Mouse (Mus musculus) intestine, embryonic 14.5 days (tissue): ENCODE measurements around the gene Slc38a9. TPM values are rescaled to one million over a fixed set of nuclear protein-coding genes. Genes with fewer than 3 reads are reported as not detected.
A peak's percentile ranks its signal among the peaks of the same experiment; 100 is the strongest.

Source experiments
- ATAC-seq: fragments of 200-750 bp; cut with Nextera tagmentation; replicated peaks from 2 replicates; pipeline ENCODE4 v1.8.0; 2017; ENCODE audit warnings: low read depth, moderate number of reproducible peaks, moderate TSS enrichment, moderate library complexity; ENCODE audit not compliant: low FRiP score, low TSS enrichment
- DNase-seq: peaks from one replicate; pipeline ENCODE4 v3.0.0-alpha.2; 2018; ENCODE audit warnings: low spot score
- H3K27ac ChIP-seq: fragments of 300-500 bp; sonication (generic); 2 replicates; pipeline ENCODE4 v1.5.1; 2014; ENCODE audit warnings: low read depth, mild to moderate bottlenecking, control low read depth
- H3K27me3 ChIP-seq: fragments of 300-500 bp; sonication (generic); replicated peaks from 2 replicates; pipeline ENCODE4 v1.6.1; 2014; ENCODE audit warnings: low read length, control low read depth; ENCODE audit not compliant: control insufficient read depth, insufficient read depth
- H3K36me3 ChIP-seq: fragments of 300-500 bp; sonication (generic); 2 replicates; pipeline ENCODE4 v1.6.1; 2014; ENCODE audit warnings: low read length, control low read depth; ENCODE audit not compliant: control insufficient read depth, insufficient read depth
- H3K4me1 ChIP-seq: fragments of 300-500 bp; sonication (generic); replicated peaks from 2 replicates; pipeline ENCODE4 v1.6.1; 2014; ENCODE audit warnings: low read length, control low read depth, mixed read lengths; ENCODE audit not compliant: control insufficient read depth, insufficient read depth
- H3K4me2 ChIP-seq: fragments of 300-500 bp; sonication (generic); 2 replicates; pipeline ENCODE4 v1.6.1; 2014; ENCODE audit warnings: low read length
- H3K4me3 ChIP-seq: fragments of 300-500 bp; sonication (generic); 2 replicates; pipeline ENCODE4 v1.5.1; 2014; ENCODE audit warnings: low read depth, low read length, control low read depth, mixed read lengths
- H3K9ac ChIP-seq: fragments of 300-500 bp; sonication (generic); 2 replicates; pipeline ENCODE4 v1.6.1; 2014; ENCODE audit warnings: mild to moderate bottlenecking, low read length
- H3K9me3 ChIP-seq: fragments of 300-500 bp; sonication (generic); 2 replicates; pipeline ENCODE4 v1.6.1; 2016; ENCODE audit warnings: low read length, control low read depth; ENCODE audit not compliant: control insufficient read depth
- WGBS: fragments of 180-500 bp; shearing (Covaris S2); extraction: QIAGEN DNeasy Blood & Tissue Kit; methylation state at CpG from one replicate; pipeline ENCODE4 v1.1.7; 2014; 5-methylcytosine and 5-hydroxymethylcytosine counted together
- polyA plus RNA-seq: library from polyadenylated mRNA; unstranded; fragments of >200 nt; fragmentation: Nextera tagmentation; extraction: Ambion mirVana; gene quantifications from 2 replicates; pipeline ENCODE4 v1.2.1, GENCODE M21; 2014

Gene Slc38a9
- polyA plus RNA-seq, 1 experiment from 2014 or later, result 13.7 TPM

GRCm38 (mm10) chr13:112733311-112733710 lies 72.8 kb downstream of the Slc38a9 start:
- no peak for ATAC-seq
- 92% methylated on average over 12 of the region's 12 CpGs for WGBS

DNA sequence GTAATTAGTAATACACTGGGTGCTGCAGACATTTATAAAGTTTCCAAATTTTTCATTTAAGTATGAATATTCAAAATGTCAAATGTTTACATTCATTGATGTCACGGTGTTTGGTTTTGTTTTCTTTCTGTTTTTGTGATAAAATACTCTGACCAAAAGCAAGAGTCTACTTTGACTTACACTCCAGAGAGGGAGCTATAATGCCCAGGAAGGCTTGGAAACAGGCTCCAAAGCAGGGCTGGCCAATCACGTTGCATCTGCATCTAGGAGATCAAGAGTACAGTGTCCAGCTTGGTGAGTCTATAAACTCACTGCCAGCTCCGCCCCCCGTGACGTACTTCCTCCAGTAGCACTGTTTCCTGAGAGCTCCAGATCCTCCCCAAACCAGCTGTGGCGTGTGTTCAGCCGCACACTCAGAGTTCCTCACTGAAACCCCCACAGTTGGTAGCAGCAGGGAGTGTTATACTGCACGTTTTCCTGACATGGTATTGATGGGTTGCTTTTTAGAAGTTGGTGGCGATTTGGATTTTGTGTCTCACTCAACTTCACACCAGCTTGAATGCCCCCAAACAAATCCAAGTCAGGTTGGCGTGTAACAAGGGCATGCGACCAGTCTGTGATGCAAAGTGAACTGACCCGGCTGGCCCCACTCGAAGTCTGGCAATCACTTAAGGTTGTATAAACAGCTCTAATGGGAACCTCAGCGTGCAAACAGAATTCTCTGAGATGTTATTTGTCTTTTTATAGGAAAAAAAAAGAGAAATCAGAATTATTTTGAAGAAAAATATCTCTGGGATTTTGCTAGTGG lies 74.6 kb downstream of the Slc38a9 start:
- H3K27ac ChIP-seq, result peak overlapping the region; percentile 39; the same call in 1 of the 2 replicates
- peaks cover 7% of the 10 kb centered on the region; the same call in 1 of the 2 replicates for H3K4me1 ChIP-seq
- H3K9me3 ChIP-seq, result no peaks in the 10 kb centered on the region
- 0 out of 2 replicates have a peak overlapping the region, but pooled peaks have one; percentile 12 for H3K4me2 ChIP-seq
- H3K27me3 ChIP-seq, result no peaks in the 10 kb centered on the region
- H3K36me3 ChIP-seq, result no peaks in the 10 kb centered on the region
- no peak overlapping the region for H3K9ac ChIP-seq
- WGBS, result 51% methylated on average over 14 of the region's 14 CpGs
- no peak overlapping the region for H3K4me3 ChIP-seq
- DNase-seq, result no peak
- 0 out of 2 replicates have a peak, but pooled peaks have one; percentile 47 for ATAC-seq

More at GRCm38 (mm10) chr13:112733311-112733710, 72.8 kb downstream of the Slc38a9 start:
- no peaks in the 10 kb centered on the region for H3K27me3 ChIP-seq
- no peak overlapping the region for H3K27ac ChIP-seq
- H3K4me1 ChIP-seq, result peaks cover 7% of the 10 kb centered on the region; the same call in 1 of the 2 replicates
- DNase-seq, result no peak
- no peaks in the 10 kb centered on the region for H3K36me3 ChIP-seq
- no peak overlapping the region for H3K9ac ChIP-seq
- no peak overlapping the region for H3K4me2 ChIP-seq
- H3K9me3 ChIP-seq, result no peaks in the 10 kb centered on the region
- H3K4me3 ChIP-seq, result no peak overlapping the region

DNA sequence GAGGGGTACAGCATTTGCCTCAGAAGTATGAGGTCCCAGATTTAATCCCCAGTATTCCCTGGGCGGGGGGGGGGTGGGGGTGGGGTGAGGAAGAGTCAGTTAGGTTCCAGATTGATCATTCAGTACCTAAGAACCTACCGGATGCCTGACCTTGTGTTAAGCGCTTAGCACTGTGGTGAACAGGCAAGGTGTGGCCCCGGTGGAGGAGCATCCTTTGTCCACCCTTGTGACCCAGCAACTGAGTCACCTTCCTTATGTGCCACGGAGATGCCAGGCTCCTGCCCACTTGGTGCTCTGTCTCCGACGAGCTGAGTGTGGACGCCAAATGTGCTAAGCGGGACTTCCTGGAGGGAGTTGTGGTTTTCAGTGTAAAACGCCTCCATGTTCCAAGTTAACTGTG lies 75.9 kb downstream of the Slc38a9 start:
- Histone ChIP-seq H3K9ac (no peak overlapping the region), H3K9me3 (no peaks in the 10 kb centered on the region), H3K27ac (no peak overlapping the region), H3K36me3 (no peaks in the 10 kb centered on the region), H3K4me2 (no peak overlapping the region), H3K4me1 (peaks cover 7% of the 10 kb centered on the region; the same call in 1 of the 2 replicates), H3K27me3 (no peaks in the 10 kb centered on the region), H3K4me3 (no peak overlapping the region)
- WGBS, result 84% methylated on average over 10 of the region's 10 CpGs
- DNase-seq, result no peak
- no peak for ATAC-seq

DNA sequence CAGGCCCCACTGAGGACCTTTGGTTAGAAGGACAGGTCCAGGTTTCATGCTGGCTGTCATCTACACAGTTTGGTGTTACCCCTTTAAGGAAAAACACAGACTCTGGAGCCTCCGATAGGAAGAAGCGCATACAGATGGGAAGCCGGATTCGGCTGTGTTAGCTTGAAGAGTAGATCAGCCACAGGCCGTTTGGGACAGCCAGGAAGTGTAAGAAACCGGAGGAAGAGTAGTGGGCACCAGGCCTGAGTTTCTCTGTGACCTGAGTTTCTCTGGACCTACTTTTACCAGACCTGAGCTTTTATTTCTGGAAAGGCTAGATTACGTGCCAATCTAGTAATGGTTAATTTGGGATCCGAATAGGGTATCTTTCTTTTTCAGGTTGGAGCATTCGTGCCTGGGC lies 76.6 kb downstream of the Slc38a9 start:
- Histone ChIP-seq H3K9me3 (no peaks in the 10 kb centered on the region), H3K4me1 (peaks cover 7% of the 10 kb centered on the region; the same call in 1 of the 2 replicates), H3K4me2 (no peak overlapping the region), H3K27me3 (no peaks in the 10 kb centered on the region), H3K4me3 (no peak overlapping the region), H3K27ac (no peak overlapping the region), H3K9ac (no peak overlapping the region), H3K36me3 (no peaks in the 10 kb centered on the region)
- ATAC-seq, result no peak
- 76% methylated on average over 9 of the region's 9 CpGs for WGBS
- DNase-seq, result no peak

GRCm38 (mm10) chr13:112738005-112738404 lies 77.5 kb downstream of the Slc38a9 start:
- H3K27me3 ChIP-seq, result no peaks in the 10 kb centered on the region
- H3K4me1 ChIP-seq, result peaks cover 7% of the 10 kb centered on the region; the same call in 1 of the 2 replicates
- DNase-seq, result no peak
- H3K9ac ChIP-seq, result no peak overlapping the region
- H3K27ac ChIP-seq, result no peak overlapping the region
- no peaks in the 10 kb centered on the region for H3K9me3 ChIP-seq
- H3K4me3 ChIP-seq, result no peak overlapping the region
- WGBS, result 82% methylated on average over 16 of the region's 16 CpGs
- H3K4me2 ChIP-seq, result no peak overlapping the region
- no peaks in the 10 kb centered on the region for H3K36me3 ChIP-seq
- ATAC-seq, result no peak

- Histone ChIP-seq H3K27me3 (no peaks in the 10 kb centered on the region), H3K4me1 (peaks cover 9% of the 10 kb centered on the region), H3K9ac (no peak overlapping the region), H3K4me3 (no peak overlapping the region), H3K27ac (no peak overlapping the region), H3K36me3 (no peaks in the 10 kb centered on the region), H3K9me3 (no peaks in the 10 kb centered on the region), H3K4me2 (no peak overlapping the region)
- ATAC-seq (no peak), DNase-seq (no peak)
- WGBS, result 74% methylated on average over 6 of the region's 6 CpGs
Observed at GRCm38 (mm10) chr13:112740073-112740472, 79.5 kb downstream of the Slc38a9 start.

- Histone ChIP-seq H3K4me3 (no peak overlapping the region), H3K27me3 (no peaks in the 10 kb centered on the region), H3K36me3 (no peaks in the 10 kb centered on the region), H3K9ac (no peak overlapping the region), H3K9me3 (no peaks in the 10 kb centered on the region), H3K27ac (peak overlapping the region; percentile 30; the same call in 1 of the 2 replicates), H3K4me1 (peaks cover 5% of the 10 kb centered on the region; the same call in 1 of the 2 replicates), H3K4me2 (no peak overlapping the region)
- DNase-seq (no peak), ATAC-seq (no peak)
- WGBS, result 34% methylated on average over 14 of the region's 14 CpGs
Observed at GRCm38 (mm10) chr13:112742076-112742830, 81.7 kb downstream of the Slc38a9 start.

- WGBS, result 88% methylated on average over 4 of the region's 4 CpGs
- Histone ChIP-seq H3K27me3 (no peaks in the 10 kb centered on the region), H3K4me3 (no peak overlapping the region), H3K4me2 (no peak overlapping the region), H3K36me3 (no peaks in the 10 kb centered on the region), H3K9ac (no peak overlapping the region), H3K27ac (peak overlapping the region; percentile 22; the same call in 1 of the 2 replicates), H3K9me3 (no peaks in the 10 kb centered on the region), H3K4me1 (peaks cover 5% of the 10 kb centered on the region; the same call in 1 of the 2 replicates)
- no peak for DNase-seq
- ATAC-seq, result no peak
Observed at GRCm38 (mm10) chr13:112743647-112744046, 83.1 kb downstream of the Slc38a9 start.
